Mouse (Mus musculus) megakaryocyte, embryonic 14.5 days (primary cell): ENCODE data around the gene Enkd1. TPM values are rescaled to one million over a fixed set of nuclear protein-coding genes. Genes with fewer than 3 reads are reported as not detected.

ENCODE experiments used
- H3K27me3 ChIP-seq: replicated peaks from 2 replicates; pipeline ENCODE3; 2012; ENCODE audit warnings: inconsistent platforms
- H3K36me3 ChIP-seq: replicated peaks from 2 replicates; pipeline ENCODE3; 2012; ENCODE audit warnings: low read length, inconsistent platforms, mixed read lengths
- H3K4me1 ChIP-seq: 2 replicates; pipeline ENCODE4 v1.6.1; 2012; ENCODE audit warnings: inconsistent platforms
- H3K4me3 ChIP-seq: replicated peaks from 2 replicates; pipeline ENCODE3; 2012; ENCODE audit warnings: moderate library complexity, mild to moderate bottlenecking, inconsistent platforms
- H3K9me3 ChIP-seq: 2 replicates; pipeline ENCODE4 v1.6.1; 2012; ENCODE audit warnings: inconsistent platforms
- FLI1 ChIP-seq: IDR thresholded peaks from 2 replicates; pipeline ENCODE4 v1.6.1; 2012; ENCODE audit warnings: low read length, inconsistent platforms, mixed read lengths
- GATA1 ChIP-seq: IDR thresholded peaks from 3 replicates; pipeline ENCODE4 v1.6.1; 2012; ENCODE audit warnings: mixed read lengths, low read length, inconsistent platforms, borderline replicate concordance
- polyA plus RNA-seq: library from polyadenylated mRNA; stranded (reverse); fragments of >175 nt; gene quantifications from 2 replicates; pipeline ENCODE4 v1.2.3, GENCODE M21; 2012; ENCODE audit warnings: low replicate concordance; ENCODE audit not compliant: insufficient read depth

The Enkd1 gene
- polyA plus RNA-seq, 1 experiment, result 26.1 TPM

DNA sequence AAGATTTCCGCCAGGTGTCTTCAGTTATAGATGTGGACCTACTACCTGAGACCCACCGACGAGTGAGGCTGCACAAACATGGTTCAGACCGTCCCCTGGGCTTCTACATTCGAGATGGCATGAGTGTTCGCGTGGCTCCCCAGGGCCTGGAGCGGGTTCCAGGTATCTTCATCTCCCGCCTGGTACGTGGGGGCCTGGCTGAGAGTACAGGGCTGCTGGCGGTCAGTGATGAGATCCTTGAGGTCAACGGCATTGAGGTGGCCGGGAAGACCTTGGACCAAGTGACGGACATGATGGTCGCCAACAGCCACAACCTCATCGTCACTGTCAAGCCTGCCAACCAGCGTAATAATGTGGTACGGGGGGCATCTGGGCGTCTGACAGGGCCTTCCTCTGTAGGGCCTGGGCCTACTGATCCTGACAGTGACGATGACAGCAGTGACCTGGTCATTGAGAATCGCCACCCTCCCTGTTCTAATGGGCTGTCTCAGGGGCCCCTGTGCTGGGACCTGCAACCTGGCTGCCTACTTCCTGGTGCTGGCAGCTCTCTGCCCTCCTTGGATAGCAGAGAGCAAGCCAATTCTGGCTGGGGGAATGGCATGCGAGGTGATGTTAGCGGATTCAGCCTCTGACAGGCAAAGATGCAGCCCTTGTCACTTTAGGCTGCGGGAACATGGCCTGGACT, 5.1 kb downstream of the Enkd1 start:
- no peaks in the 10 kb centered on the region for H3K9me3 ChIP-seq
- H3K36me3 ChIP-seq, result peaks cover 49% of the 10 kb centered on the region
- H3K27me3 ChIP-seq, result no peaks in the 10 kb centered on the region
- H3K4me1 ChIP-seq, result peaks cover 73% of the 10 kb centered on the region
- peak overlapping the region; percentile 1 for H3K4me3 ChIP-seq
- no peak for TF ChIP-seq GATA1

DNA sequence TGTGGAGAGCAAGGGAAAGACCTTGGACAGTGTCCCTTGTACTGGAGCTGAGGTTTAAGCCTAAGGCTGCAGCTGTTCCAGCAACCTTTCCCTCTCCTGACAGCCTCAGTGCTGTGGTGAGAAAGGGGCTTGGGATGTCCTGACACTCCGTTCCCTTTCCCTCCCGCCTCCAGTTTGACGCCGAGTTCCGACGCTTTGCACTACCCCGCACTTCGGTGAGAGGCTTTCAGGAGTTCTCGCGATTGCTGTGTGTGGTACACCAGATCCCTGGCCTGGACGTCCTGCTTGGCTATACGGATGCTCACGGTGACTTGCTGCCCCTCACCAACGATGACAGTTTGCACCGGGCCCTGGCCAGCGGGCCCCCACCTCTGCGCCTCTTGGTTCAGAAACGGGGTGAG, 6.0 kb downstream of the Enkd1 start:
- Histone ChIP-seq H3K27me3 (no peaks in the 10 kb centered on the region), H3K4me3 (peak overlapping the region; percentile 93), H3K4me1 (peaks cover 64% of the 10 kb centered on the region), H3K36me3 (peaks cover 58% of the 10 kb centered on the region), H3K9me3 (no peaks in the 10 kb centered on the region)
- no peak for TF ChIP-seq FLI1
- no peak for TF ChIP-seq GATA1

DNA sequence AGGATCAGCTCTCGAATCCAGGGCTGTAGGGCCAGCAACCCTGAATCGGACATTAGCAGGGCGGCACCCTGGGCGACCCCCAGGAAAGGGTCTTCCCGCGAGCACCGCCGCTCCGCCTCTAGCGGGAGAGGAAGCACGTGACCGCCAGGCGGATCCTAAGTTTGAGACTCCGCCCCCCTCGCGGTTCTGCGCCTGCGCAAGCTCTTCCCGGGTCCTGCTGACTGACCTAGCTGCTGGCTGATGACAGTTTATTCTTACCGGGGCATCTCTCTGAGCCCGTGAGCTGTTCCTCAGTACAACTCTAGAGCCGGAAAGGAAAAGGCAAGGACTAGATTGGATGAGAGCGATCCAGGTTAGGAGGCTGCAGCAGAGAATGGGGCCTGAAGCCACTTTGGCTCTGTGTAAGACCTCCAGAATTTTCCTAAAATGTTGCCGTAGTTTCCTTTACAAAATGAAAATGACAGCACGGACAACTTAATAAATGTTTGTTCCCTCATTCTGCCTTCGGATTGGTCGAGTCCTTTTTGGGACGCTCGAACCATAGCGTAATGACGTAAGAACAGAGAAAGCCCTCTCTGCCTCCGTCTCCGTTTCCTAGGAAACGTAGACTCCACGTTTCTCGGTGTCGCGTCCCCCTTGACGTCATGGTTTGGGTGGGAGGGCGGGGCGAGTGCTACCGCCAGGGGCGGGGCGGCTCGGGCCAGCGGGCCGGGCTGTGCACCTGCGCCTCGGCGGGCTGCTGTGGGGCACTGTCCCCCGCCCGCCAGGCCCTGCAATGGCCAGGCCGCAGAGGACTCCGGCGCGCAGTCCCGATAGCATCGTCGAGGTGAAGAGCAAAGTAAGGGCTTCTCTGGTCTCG, 6.8 kb downstream of the Enkd1 start, which contains the start of the genes Acd and Pard6a:
Gene Acd (minus strand): TSS at position 137 of the 859 bp plus-strand sequence.
Gene Pard6a (plus strand): TSS at position 183 of the 859 bp plus-strand sequence.
- H3K4me3 ChIP-seq, result peak within 1 kb of the TSS; percentile 93
- peaks cover 66% of the 10 kb centered on the region for H3K36me3 ChIP-seq
- TF ChIP-seq FLI1 (no peak), GATA1 (no peak)
- no peaks in the 10 kb centered on the region for H3K27me3 ChIP-seq
- H3K9me3 ChIP-seq, result no peaks in the 10 kb centered on the region
- H3K4me1 ChIP-seq, result peaks cover 56% of the 10 kb centered on the region

- peak overlapping the region; percentile 93 for H3K4me3 ChIP-seq
- TF ChIP-seq FLI1 (no peak), GATA1 (no peak)
- peaks cover 72% of the 10 kb centered on the region for H3K36me3 ChIP-seq
- no peaks in the 10 kb centered on the region for H3K27me3 ChIP-seq
- peaks cover 50% of the 10 kb centered on the region for H3K4me1 ChIP-seq
- H3K9me3 ChIP-seq, result no peaks in the 10 kb centered on the region
Observed at GRCm38 (mm10) chr8:105700566-105700965, 7.4 kb downstream of the Enkd1 start.

- H3K36me3 ChIP-seq, result peaks cover 77% of the 10 kb centered on the region
- no peaks in the 10 kb centered on the region for H3K9me3 ChIP-seq
- TF ChIP-seq FLI1, result no peak
- TF ChIP-seq GATA1, result no peak
- peaks cover 41% of the 10 kb centered on the region for H3K4me1 ChIP-seq
- no peaks in the 10 kb centered on the region for H3K27me3 ChIP-seq
- peak overlapping the region; percentile 93 for H3K4me3 ChIP-seq
Observed at GRCm38 (mm10) chr8:105699488-105700215, 8.4 kb downstream of the Enkd1 start.

DNA sequence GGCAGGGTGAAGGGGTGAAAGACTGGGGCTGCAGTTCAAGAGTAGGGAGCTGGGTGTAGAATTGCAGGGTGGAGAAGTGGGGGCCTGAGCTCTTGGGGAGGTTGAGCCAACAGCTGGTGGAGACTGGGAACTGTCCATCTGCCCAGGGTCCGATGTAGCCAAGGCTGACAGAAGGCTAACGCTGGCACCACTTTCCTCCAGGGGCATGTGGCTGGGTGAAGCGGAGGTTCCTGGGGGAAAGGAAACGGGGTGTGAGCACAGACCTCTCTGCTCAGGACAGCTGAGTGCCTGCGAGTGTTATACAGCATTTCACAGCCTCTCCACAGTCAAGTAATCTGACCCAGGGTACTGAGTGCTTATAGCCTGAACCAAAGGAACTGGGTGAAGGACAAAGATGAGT, 9.3 kb downstream of the Enkd1 start:
- peaks cover 75% of the 10 kb centered on the region for H3K36me3 ChIP-seq
- H3K4me1 ChIP-seq, result peaks cover 32% of the 10 kb centered on the region
- H3K27me3 ChIP-seq, result no peaks in the 10 kb centered on the region
- no peak overlapping the region for H3K4me3 ChIP-seq
- H3K9me3 ChIP-seq, result no peaks in the 10 kb centered on the region
- TF ChIP-seq GATA1 (no peak), FLI1 (no peak)

DNA sequence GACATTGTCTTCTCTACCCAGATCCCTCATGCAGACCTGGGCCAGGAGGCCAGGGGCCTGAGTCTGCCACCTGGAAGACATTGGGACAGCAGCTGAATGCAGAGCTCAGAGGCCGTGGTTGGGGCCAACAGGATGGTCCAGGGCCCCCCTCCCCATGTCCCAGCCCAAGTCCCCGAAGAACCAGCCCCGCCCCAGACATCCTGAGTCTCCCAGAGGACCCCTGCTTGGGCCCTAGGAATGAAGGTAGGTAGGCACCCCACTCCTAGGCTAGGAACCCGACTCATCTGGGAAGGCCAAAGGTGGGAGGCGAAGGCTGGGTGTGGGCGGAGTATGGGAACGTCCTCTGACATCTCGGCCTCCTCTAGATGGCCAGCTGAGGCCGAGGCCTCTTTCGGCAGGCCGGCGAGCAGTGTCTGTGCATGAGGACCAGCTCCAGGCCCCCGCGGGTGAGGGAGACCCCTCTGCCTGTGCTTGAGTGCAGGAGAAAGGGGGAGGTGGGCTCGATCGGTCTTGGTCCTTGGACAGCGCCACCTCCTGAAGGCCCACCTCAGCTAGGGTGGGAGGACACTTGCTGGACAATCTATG, 10.7 kb downstream of the Enkd1 start:
- Histone ChIP-seq H3K27me3 (peaks cover under 1% of the 10 kb centered on the region), H3K9me3 (no peaks in the 10 kb centered on the region), H3K36me3 (peaks cover 74% of the 10 kb centered on the region), H3K4me1 (peaks cover 22% of the 10 kb centered on the region), H3K4me3 (no peak overlapping the region)
- no peak for TF ChIP-seq GATA1
- no peak for TF ChIP-seq FLI1

GRCm38 (mm10) chr8:105695080-105695780, 12.8 kb downstream of the Enkd1 start:
- Histone ChIP-seq H3K9me3 (no peaks in the 10 kb centered on the region), H3K4me3 (no peak overlapping the region), H3K4me1 (peaks cover 10% of the 10 kb centered on the region), H3K27me3 (peaks cover 2% of the 10 kb centered on the region), H3K36me3 (peaks cover 82% of the 10 kb centered on the region)
- no peak for TF ChIP-seq GATA1
- no peak for TF ChIP-seq FLI1
